Mouse (Mus musculus): ENCODE data around the gene Acpp. TPM values are rescaled to one million over a fixed set of nuclear protein-coding genes. Genes with fewer than 3 reads are reported as not detected.
"Not testable (repeated sequence)": the region's sequence is repeated elsewhere in the genome, so short reads cannot be mapped to it uniquely, and the experiment has no call there.

Gene Acpp
- total RNA-seq (2021), result under 1 TPM; 0.54 to 0.59 TPM
- long read RNA-seq, partial matches to known transcripts, result 0 of 1 reads
- long read RNA-seq, other reads (novel, unspliced or antisense), result 1 of 1 reads

GRCm38 (mm10) chr9:104337183-104337931 is at the start of gene Acpp:
TSS of gene Acpp (minus strand) at chr9:104337748.
- DNase-seq (ENCODE audit: low spot score in 2 of 2), result no peak

- DNase-seq (ENCODE audit: low spot score in 2 of 2), result no peak
Measured at GRCm38 (mm10) chr9:104382571-104383170, 45.1 kb upstream of the Acpp start.

DNA sequence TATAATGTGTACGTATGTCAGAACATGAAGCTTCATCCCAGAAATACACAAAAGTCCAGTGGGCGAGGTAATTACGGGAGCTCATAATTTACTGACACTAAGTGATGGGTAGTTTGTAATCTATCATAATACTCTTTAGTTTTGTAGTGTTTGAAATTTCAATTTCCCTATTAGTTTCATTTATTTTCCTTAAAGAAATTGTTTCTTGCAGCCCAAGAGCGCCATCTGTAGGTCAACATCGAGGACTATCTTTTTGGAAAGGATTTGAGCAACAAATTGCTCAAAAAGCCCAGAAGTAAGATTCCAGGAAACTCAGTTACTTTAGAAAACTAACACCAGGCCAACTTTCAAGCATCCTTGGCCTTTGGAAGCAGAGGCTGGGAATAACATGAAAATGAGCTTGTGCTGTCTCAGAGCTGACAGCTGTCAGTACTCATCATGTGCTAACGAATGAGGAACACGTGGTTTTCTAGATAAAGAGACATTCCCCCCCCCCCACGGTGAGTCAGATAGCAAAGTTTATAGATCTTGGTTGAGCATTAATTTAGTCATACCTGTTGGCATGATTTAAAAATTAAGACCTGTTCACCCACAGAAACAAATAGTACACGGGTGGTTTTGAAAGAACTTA is 42.1 kb upstream of the Acpp start:
- DNase-seq (ENCODE audit: low spot score in 2 of 2), result peak; percentile 27 to 47

GRCm38 (mm10) chr9:104375573-104375972 is 38.0 kb upstream of the Acpp start:
- DNase-seq (ENCODE audit: low spot score in 2 of 2), result no peak

DNA sequence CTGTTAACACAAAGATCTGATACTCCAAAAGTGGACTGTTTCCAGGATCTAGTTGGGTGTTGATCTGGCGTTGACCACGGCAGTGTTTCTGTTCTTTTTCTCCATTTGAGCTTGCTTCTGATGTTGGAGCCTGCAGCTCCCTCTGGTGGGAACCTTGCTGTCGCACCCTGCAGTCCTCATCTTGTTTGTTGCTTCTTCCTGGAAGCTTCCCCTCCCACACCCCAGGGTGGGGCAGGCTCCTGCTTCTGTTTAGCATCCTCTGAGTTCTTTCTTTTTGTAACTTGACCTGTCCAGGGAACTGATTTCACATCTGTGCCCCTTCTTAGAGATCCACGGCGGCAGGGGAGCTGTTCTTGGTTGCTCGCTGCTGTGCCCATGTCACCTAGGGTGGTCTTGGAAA is 35.7 kb upstream of the Acpp start:
- peak; percentile 53 to 70 for DNase-seq (ENCODE audit: low spot score in 2 of 2)

DNA sequence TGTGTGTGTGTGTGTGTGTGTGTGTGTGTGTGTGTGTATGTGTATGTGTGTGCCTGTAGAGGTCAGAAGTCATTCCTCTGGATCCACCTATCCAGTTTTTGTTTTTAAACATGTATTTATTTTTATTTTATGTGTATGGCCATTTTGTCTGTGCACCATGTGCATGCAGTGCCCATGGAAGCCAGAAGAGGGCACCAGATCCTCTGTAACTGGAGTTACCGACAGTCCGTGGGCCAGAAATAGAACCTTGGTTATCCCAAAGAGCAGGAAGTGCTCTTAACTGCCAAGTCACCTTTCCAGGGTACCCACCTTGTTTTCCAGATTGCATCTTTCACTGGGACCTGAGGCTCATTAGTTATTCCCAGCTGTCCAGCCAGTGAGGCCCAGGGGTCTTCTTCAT is 29.4 kb upstream of the Acpp start:
- no peak for DNase-seq (ENCODE audit: low spot score in 2 of 2)

- not testable (repeated sequence) for DNase-seq (ENCODE audit: low spot score in 2 of 2)
Measured at GRCm38 (mm10) chr9:104361951-104362350, 24.4 kb upstream of the Acpp start.

DNA sequence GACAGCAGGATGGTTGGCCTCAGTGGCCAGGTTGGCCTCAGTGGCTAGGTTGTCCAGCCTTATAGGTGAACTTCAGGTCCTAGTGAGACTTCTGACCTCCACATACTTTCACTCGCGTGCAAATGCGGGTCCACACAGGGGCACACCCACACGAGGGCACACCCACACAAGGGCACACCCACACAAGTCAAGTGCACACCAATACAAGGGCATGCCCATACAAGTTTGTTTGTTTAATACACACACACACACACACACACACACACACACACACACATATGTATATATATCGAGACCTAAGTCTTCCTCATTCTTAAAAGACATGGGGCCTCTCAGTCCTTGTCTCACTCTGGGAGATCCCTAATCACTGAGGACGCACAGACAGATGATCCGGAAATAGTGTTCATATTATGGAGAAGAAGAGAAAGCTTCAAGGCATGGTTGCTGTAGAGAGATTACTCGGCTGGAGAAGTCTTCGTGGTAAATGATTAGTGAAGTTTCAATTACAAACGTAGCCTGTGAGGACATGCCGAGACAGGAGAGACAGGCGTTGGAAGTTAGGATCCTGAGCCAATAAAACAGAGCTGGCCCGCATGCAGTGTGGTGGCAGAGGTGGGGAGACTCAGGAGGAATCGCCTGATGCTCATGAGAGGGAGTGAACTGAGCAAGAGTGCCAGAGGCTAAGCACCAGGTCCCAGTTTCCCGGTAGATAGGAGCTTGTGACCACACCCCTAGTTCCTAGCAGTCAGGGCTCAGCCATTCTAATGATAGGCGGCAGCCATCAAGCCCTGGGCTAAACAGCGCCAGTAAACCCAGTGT is 23.7 kb upstream of the Acpp start:
- DNase-seq (ENCODE audit: low spot score in 2 of 2), result no peak

- DNase-seq (ENCODE audit: low spot score in 2 of 2), result no peak
Measured at GRCm38 (mm10) chr9:104360389-104360788, 22.8 kb upstream of the Acpp start.

GRCm38 (mm10) chr9:104355521-104356270 is 18.1 kb upstream of the Acpp start:
- DNase-seq (ENCODE audit: low spot score in 2 of 2), result no peak

- no peak for DNase-seq (ENCODE audit: low spot score in 2 of 2)
Measured at GRCm38 (mm10) chr9:104344136-104344535, 6.6 kb upstream of the Acpp start.

DNA sequence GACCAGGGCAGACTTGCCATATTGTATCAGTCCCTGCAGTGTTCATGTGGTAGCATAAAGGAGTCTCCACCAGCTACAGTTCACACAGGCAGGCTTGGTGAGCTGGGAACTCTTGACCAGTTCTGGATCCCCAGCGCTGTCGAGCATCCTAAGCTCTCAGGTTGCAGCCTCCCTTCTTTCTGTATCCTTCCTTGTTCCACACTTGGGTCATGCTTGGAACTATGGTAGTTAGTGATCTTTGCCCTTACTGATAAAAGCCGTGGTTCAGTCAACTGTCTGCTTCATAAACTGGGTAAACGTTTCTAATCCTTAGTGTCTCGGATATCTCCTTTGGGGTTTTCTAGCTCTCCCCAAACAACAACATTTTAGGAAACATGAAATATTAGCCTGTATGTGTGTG is 1.9 kb upstream of the Acpp start:
- no peak for DNase-seq (ENCODE audit: low spot score in 2 of 2)

- DNase-seq (ENCODE audit: low spot score in 2 of 2), result no peak
Measured at GRCm38 (mm10) chr9:104338489-104339427, 1.2 kb upstream of the Acpp start.

- no peak for DNase-seq (ENCODE audit: low spot score in 2 of 2)
Measured at GRCm38 (mm10) chr9:104331301-104331700, 6.2 kb downstream of the Acpp start.

DNA sequence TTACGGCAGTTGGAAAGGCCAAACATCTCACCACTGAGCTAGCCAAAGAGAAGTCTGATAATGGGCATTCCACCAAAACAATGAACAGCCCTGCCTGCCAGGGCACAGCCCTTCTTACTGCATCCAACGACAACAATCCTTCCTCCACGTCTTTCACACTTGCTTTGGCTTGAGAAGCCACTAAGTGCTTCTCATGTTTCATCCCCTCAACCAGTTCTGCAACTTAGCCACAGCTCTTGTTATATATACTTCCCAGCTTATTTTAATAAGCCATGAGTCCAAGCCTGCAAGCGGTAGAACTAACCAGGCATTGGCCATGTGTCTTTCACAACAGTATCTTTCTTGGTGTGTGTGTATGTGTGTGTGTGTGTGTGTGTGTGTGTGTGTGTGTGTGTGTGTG is 8.9 kb downstream of the Acpp start:
- DNase-seq (ENCODE audit: low spot score in 2 of 2), result no peak

- no peak for DNase-seq (ENCODE audit: low spot score in 2 of 2)
Measured at GRCm38 (mm10) chr9:104321519-104321918, 16.0 kb downstream of the Acpp start.

GRCm38 (mm10) chr9:104316351-104316750 is 21.2 kb downstream of the Acpp start:
- DNase-seq (ENCODE audit: low spot score in 2 of 2), result no peak

DNA sequence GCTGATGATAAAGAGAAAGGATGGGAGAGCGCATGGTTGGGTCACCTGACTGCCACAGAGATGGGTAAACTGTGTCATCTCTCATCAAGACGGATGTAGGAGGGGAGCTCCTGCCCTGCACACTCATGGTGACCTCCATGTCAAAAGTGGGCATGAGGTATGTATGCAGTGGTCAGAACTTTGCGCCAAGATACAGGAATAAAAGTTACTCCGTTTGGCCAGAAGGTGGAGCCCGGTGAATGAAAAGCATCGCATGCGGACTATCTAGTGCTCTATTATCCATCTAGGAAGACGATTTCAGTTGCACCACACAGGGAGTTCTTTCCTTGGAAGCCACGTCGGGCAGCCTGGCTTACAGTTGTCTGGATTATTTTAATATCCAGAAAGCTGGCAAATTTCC is 22.0 kb downstream of the Acpp start:
- DNase-seq (ENCODE audit: low spot score in 2 of 2), result peak; percentile 46 to 53

- peak; percentile 80 to 86 for DNase-seq (ENCODE audit: low spot score in 2 of 2)
Measured at GRCm38 (mm10) chr9:104306734-104307133, 30.8 kb downstream of the Acpp start.
